9 mouse cellular contexts compared by ENCODE assay signal in the genomic region with DNA sequence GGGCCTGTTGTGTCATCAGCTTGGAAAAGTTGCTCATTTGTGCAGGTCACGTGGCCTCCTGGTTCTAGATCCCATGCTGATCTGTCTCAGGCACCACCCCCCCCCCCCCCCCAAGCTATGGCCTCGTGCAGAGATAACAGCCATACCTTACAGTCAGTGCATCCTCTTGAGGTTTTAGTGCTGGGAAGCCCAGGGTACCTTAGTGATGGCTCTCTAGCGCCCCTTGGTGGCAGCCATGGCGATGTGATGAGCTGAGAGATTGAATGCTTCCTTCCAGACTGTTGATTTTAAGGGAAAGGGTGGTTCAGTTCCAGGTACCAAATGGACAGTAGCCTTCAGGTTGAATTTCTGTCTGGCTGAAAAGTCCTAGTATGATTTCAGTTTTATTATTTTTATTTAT. TPM values are rescaled to one million over a fixed set of nuclear protein-coding genes. Genes with fewer than 3 reads are reported as not detected.
DNase-seq lines count a peak whose midpoint lies in the region; ATAC-seq and TF ChIP-seq lines count a peak whose summit lies in the region.
"Had no signal": no experiment of that assay in that cellular context is flagged by ENCODE, and none has a peak within 500 bp of the region (broad histone marks: within the 10 kb centered on the region; RNA-seq: fewer than 3 reads in every experiment).

No protein-coding gene starts in this region.

- intact Hi-C loops in heart, postnatal 10 days (cut with DNase I): loop anchor here (1.0 to 5.0 kb wide), 3 partner anchors 32 to 231 kb away; a partner anchor contains a TSS

- H3K27me3 ChIP-seq in forebrain, embryonic 12.5 days: no peaks in the 10 kb centered on the region
- no peaks in the 10 kb centered on the region for H3K27me3 ChIP-seq in liver, embryonic 16.5 days (ENCODE audit: control insufficient read depth, insufficient read depth, low read depth, low read length)
- H3K27me3 ChIP-seq: lung, embryonic 15.5 days had no signal

- 11% methylated on average over 4 of the region's 4 CpGs for WGBS in forebrain, embryonic 12.5 days
- 7% methylated on average over 4 of the region's 4 CpGs for WGBS in liver, embryonic 16.5 days (ENCODE audit: insufficient replicate concordance)
- WGBS in olfactory bulb, adult 2 months: 21% methylated on average over 4 of the region's 4 CpGs

- H3K4me1 ChIP-seq in forebrain, embryonic 12.5 days: peaks cover 26% of the 10 kb centered on the region
- 0 out of 2 replicates have a peak, but pooled peaks cover under 1% of the 10 kb centered on the region for H3K4me1 ChIP-seq in liver, embryonic 16.5 days (ENCODE audit: control insufficient read depth, low read depth, low read length)
- H3K4me1 ChIP-seq in olfactory bulb, adult 2 months (ENCODE audit: control insufficient read depth, insufficient read depth, low read length): peaks cover 26% of the 10 kb centered on the region

- ATAC-seq in forebrain, embryonic 12.5 days (ENCODE audit: low FRiP score): peak; percentile 51
- peak; percentile 50 for ATAC-seq in liver, embryonic 16.5 days (ENCODE audit: low read depth)

- H3K9ac ChIP-seq in forebrain, embryonic 12.5 days: no peak overlapping the region
- no peak overlapping the region for H3K9ac ChIP-seq in liver, embryonic 16.5 days (ENCODE audit: low read depth, low read length)
- H3K9ac ChIP-seq: lung, embryonic 15.5 days had no signal

- no peaks in the 10 kb centered on the region for H3K9me3 ChIP-seq in forebrain, embryonic 12.5 days
- no peaks in the 10 kb centered on the region for H3K9me3 ChIP-seq in liver, embryonic 16.5 days (replicated peaks; ENCODE audit: control insufficient read depth, low read length)
- H3K9me3 ChIP-seq: lung, embryonic 15.5 days had no signal

- H3K36me3 ChIP-seq in forebrain, embryonic 12.5 days (replicated peaks): peaks cover 34% of the 10 kb centered on the region
- H3K36me3 ChIP-seq in liver, embryonic 16.5 days (ENCODE audit: control insufficient read depth, insufficient read depth): no peaks in the 10 kb centered on the region; the same call in 1 of the 2 replicates

- H3K27ac ChIP-seq in forebrain, embryonic 12.5 days: no peak overlapping the region
- no peak overlapping the region for H3K27ac ChIP-seq in liver, embryonic 16.5 days (ENCODE audit: low read length)
- no peak overlapping the region for H3K27ac ChIP-seq in olfactory bulb, adult 2 months (ENCODE audit: insufficient read depth, low read depth, low read length)
- H3K27ac ChIP-seq: lung, embryonic 15.5 days had no signal

- peak; percentile 42; the same call in 1 of the 2 replicates for TF ChIP-seq CTCF in olfactory bulb, adult 2 months (IDR thresholded peaks at IDR 0.05; ENCODE audit: insufficient read depth, low read depth, low read length)

- no peak for TF ChIP-seq POLR2A in olfactory bulb, adult 2 months (IDR thresholded peaks at IDR 0.05; ENCODE audit: insufficient read depth, low read depth, low read length)

- no peak overlapping the region for H3K4me2 ChIP-seq in forebrain, embryonic 12.5 days
- H3K4me2 ChIP-seq in liver, embryonic 16.5 days (ENCODE audit: low read depth, low read length): no peak overlapping the region
- H3K4me2 ChIP-seq: lung, embryonic 15.5 days had no signal

- DNase-seq in MN1 (ENCODE audit: low spot score): peak; percentile 70
- DNase-seq in c-Kit-positive CD71-positive TER-119-positive erythroid progenitor cells, embryonic 14.5 days (ENCODE audit: low spot score): peak; percentile 68
- DNase-seq in heart, postnatal 10 days: peak; percentile 75 to 86
- peak; percentile 74 to 92 for DNase-seq in kidney, postnatal 36 days
- peak; percentile 45 to 79 for DNase-seq in urinary bladder, postnatal 4 days (ENCODE audit: low spot score in 2 of 2)

- no peak overlapping the region for H3K4me3 ChIP-seq in forebrain, embryonic 12.5 days (replicated peaks)
- H3K4me3 ChIP-seq in liver, embryonic 16.5 days (ENCODE audit: low read depth, low read length): no peak overlapping the region
- H3K4me3 ChIP-seq in olfactory bulb, adult 2 months (ENCODE audit: insufficient read depth, low read depth, low read length): no peak overlapping the region
- H3K4me3 ChIP-seq: lung, embryonic 15.5 days had no signal

RNA-seq across cellular contexts. Expression of a gene that starts 32.2 kb away (rescaled TPM):
- polyA plus RNA-seq in forebrain, embryonic 12.5 days (2016; fragmentation: Nextera tagmentation; extraction: Ambion mirVana): 16.4 and 18.6 TPM in 2 replicates
- 10 to 100 TPM; 43.9 to 50.9 TPM for total RNA-seq in heart, postnatal 10 days (2021)
- polyA plus RNA-seq in liver, embryonic 16.5 days (2015; fragmentation: Nextera tagmentation; extraction: Ambion mirVana): 3.0 and 3.2 TPM in 2 replicates
- not detected in 2 replicates for polyA plus RNA-seq in olfactory bulb, adult 2 months (2012; ENCODE audit: insufficient read depth, insufficient read length, low replicate concordance, missing spikeins)
